Mouse (Mus musculus) ES-CJ7 (cell line): Measurements from ENCODE around the gene Rars2.
"Not testable (repeated sequence)": the region's sequence is repeated elsewhere in the genome, so short reads cannot be mapped to it uniquely, and the experiment has no call there.

Source experiments
- DNase-seq: peaks from one replicate; pipeline ENCODE4 v3.0.0; 2011; ENCODE audit warnings: low read depth, low spot score

Rars2 gene

DNA sequence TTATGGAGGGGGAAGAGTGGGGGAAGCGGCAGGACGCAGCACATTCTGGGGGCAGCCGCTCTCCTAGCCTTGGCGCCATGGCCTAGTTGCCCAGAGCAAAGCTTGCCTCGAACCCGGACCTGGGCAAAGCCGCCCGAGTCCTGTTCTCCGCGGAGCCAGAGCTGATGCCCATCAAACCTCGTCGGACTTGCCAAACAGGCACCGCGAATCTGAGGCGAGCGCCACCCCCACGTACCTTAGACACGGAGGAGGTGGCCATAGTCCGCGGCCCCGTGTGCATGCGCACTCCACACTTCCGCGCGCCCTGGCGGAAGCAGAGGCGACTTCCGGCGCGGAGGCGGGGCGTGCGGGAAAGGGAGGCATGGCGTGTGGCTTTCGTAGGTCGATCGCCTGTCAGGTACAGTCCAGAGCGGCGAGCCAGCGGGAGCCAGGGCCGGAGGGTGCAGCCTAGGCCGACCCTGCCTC lies at the start of gene Rars2, which contains the start of gene Orc3:
TSS of gene Rars2 (plus strand) at position 328 of the 465 bp plus-strand sequence.
TSS of gene Orc3 (minus strand) at position 315 of the 465 bp plus-strand sequence.
- peak; percentile 91 for DNase-seq

- no peak for DNase-seq
Observed at GRCm38 (mm10) chr4:34566226-34566625, 48.5 kb upstream of the Rars2 start.

- no peak for DNase-seq
Observed at GRCm38 (mm10) chr4:34572876-34573275, 41.9 kb upstream of the Rars2 start.

- peak; percentile 38 for DNase-seq
Observed at GRCm38 (mm10) chr4:34577028-34577427, 37.7 kb upstream of the Rars2 start.

DNA sequence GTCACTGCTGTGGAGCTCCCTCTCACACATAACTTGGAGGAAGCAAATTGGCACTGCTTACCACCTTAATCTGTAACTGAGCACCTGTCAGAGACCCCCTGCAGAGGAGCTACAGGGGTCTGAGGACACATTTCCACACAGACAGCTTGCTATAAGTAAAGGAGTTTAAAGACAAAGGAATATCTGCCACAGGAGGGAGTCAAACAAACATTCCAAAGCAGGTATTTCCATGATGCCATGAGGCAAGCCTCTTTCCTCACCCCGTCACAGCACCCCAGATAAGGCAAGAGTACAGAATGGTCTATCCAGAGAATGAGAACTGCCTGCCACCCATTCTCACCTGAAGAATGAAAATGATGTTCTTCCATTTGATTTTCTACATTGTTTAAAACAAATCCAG lies 35.5 kb upstream of the Rars2 start:
- peak; percentile 25 for DNase-seq

DNA sequence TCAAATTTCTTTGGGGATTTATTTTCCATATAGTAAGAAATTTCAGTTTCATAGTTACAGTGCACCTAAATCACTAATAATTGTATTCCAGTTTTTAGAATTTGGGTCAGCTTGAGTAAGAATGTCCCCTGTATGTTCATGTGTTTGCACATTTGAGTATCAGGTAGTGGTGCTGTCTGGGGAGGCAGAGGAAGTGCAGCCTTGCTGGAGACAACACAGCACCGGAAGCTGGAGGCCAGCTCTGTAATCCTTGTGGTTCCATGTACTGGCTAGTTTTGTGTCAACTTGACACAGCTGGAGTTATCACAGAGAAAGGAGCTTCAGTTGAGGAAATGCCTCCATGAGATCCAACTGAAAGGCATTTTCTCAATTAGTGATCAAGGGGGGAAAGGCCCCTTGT lies 33.3 kb upstream of the Rars2 start:
- not testable (repeated sequence) for DNase-seq

DNA sequence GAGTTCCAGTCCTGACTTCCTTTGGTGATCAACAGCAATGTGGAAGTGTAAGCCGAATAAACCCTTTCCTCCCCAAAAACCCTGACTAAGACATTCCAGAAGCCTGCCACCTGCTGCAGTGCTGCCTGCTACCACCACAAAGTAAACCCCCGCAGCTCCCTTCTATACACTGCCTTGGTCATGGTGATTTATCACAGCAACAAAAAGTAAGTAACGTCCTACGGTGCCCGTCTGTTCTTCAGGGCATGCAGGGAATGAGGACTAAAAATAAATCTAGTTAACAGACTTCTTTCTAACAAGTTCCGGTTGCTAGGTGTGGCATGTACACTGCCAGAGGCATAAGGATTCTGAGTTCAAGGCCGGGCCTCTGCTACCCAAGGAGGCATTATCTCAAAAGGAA lies 32.8 kb upstream of the Rars2 start:
- DNase-seq: peak; percentile 37

- peak; percentile 49 for DNase-seq
Observed at GRCm38 (mm10) chr4:34582476-34582875, 32.3 kb upstream of the Rars2 start.

DNA sequence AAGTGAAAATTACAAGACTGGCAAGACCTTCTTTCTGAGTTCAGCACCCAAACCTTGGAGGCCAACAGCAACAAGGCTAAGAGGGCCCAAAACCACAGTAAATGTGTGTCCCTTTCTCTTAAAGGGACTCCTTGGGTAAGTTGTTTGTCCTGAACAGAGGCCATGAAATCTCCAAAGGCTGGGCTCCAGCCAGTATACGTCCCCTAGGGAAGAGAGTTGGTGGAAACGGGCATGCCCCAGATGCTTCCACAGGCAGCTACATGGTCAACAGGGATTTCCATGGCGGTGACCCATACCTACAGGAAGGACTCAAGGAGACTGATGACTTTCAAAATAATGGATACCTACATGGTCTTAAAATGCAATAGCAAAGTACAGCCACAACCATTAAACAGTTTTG lies 31.3 kb upstream of the Rars2 start:
- DNase-seq: no peak

GRCm38 (mm10) chr4:34584871-34585607 lies 29.7 kb upstream of the Rars2 start:
- no peak for DNase-seq

DNA sequence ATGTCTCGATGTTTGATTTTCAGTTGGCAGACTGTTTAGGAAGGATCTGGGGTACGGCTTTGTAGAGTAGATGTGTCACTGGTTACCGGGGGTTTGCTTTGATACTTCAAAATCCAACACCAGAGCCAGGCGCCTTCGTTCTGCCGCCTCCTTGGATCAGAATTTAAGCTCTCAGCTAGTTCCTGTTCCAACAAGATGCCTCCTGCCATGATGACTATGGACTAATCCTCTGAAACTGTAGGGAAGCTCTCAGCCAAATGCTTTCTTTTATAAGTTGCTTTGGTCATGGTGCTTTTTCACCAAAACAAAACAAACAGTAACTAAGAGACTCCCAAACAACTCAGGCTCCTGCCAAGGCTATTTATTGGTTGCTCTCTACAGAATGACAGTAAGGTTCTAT lies 11.6 kb upstream of the Rars2 start:
- DNase-seq: no peak

- DNase-seq: no peak
Observed at GRCm38 (mm10) chr4:34606658-34607057, 8.1 kb upstream of the Rars2 start.

- DNase-seq: no peak
Observed at GRCm38 (mm10) chr4:34613571-34614145, 1.1 kb upstream of the Rars2 start.

- peak; percentile 12 for DNase-seq
Observed at GRCm38 (mm10) chr4:34615303-34615702, 546 bp downstream of the Rars2 start.

DNA sequence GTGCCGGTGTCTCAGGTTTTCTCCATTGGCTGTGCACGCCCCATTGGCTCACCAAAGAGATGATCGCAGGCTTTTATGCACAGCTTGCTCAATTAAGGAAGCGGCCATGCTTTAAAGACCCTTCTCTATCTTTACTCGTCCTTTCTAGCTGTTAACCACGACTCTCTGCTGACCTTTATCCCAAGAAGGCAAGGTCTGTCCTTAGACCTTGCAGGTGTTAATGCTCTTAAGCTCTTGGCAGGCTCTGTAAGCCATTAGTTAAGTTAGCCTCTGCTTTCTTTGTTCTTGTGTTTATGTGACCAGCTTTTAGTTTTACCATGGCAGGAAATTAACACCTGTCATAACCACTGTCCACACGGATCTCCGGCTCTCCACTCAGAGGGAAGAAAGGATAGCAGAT lies 1.4 kb downstream of the Rars2 start:
- no peak for DNase-seq

- no peak for DNase-seq
Observed at GRCm38 (mm10) chr4:34625556-34625955, 10.8 kb downstream of the Rars2 start.

GRCm38 (mm10) chr4:34626401-34626800 lies 11.6 kb downstream of the Rars2 start:
- no peak for DNase-seq

DNA sequence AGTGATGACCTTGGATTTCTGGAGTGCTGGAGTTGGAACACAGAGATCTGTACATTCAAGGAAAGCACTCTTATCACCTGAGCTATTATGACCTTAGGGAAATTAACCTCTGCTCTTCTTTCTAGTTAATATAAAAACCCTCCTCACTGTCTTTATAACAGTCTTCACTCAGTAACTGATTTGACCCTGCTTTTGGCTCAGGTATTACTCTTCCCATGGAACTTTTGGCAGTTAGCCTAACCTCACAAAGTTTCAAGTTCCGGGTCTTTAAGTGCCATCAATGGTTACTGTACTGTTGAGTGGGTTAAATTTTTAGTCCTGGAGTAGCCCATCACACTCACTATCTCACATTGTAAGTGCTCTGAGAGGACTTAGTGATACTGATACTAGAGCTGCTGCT lies 15.2 kb downstream of the Rars2 start:
- DNase-seq: no peak

- no peak for DNase-seq
Observed at GRCm38 (mm10) chr4:34634129-34634528, 19.4 kb downstream of the Rars2 start.

- DNase-seq: no peak
Observed at GRCm38 (mm10) chr4:34636036-34636435, 21.3 kb downstream of the Rars2 start.

- no peak for DNase-seq
Observed at GRCm38 (mm10) chr4:34637386-34637785, 22.6 kb downstream of the Rars2 start.

GRCm38 (mm10) chr4:34637851-34638250 lies 23.1 kb downstream of the Rars2 start:
- DNase-seq: no peak

DNA sequence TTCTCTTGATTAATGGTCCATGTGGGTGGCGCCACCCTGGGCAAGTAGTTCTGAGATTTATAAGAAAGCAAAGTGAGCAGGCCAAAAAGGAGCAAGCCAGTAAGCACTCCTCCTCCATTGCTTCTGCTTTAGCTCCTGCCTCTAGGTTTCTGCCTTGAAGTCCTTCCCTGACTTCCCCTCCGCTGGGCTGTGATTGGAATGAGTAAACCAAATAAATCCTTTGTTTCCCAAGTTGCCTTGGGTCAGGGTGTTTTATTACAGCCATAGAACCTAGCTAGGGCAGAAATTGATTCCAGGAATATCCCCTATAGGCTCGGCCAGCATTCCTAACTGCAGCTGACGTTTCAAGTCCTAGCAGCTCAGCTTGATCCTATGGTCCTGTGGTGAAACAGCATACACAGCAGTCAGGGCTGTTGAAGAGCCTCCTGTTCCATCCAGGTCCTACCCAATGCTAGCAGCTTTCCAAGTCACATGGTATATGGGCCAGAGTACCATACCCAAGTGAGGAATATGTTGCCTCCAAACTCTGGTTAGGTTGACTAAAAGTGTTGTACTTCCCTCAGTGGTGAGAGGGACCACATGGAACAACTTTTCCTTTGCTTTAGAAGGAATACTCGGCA lies 25.1 kb downstream of the Rars2 start:
- DNase-seq: no peak
